Mouse (Mus musculus) embryo, embryonic 10.5 days (tissue): ENCODE data around the gene Focad.

Source experiments
- DNase-seq: peaks from one replicate; pipeline ENCODE4 v3.0.0-alpha.2; 2015; ENCODE audit warnings: low spot score

The Focad gene

GRCm38 (mm10) chr4:88400302-88400991, 306.0 kb downstream of the Focad start:
- no peak for DNase-seq

GRCm38 (mm10) chr4:88400992-88401313, 306.5 kb downstream of the Focad start:
- DNase-seq, result no peak

GRCm38 (mm10) chr4:88402884-88403283, 308.5 kb downstream of the Focad start:
- DNase-seq, result no peak

GRCm38 (mm10) chr4:88406887-88407696, 312.7 kb downstream of the Focad start:
- DNase-seq, result peak; percentile 27

- DNase-seq, result no peak
These were observed 314.9 kb downstream of the Focad start for GRCm38 (mm10) chr4:88409279-88409678.

GRCm38 (mm10) chr4:88412331-88412730, 317.9 kb downstream of the Focad start:
- no peak for DNase-seq

- no peak for DNase-seq
These were observed 320.6 kb downstream of the Focad start for GRCm38 (mm10) chr4:88415017-88415416.

GRCm38 (mm10) chr4:88419378-88419777, 324.9 kb downstream of the Focad start:
- DNase-seq, result no peak

- no peak for DNase-seq
These were observed 330.1 kb downstream of the Focad start for GRCm38 (mm10) chr4:88424563-88424962.

GRCm38 (mm10) chr4:88427630-88428239, 333.3 kb downstream of the Focad start:
- DNase-seq, result no peak

- no peak for DNase-seq
These were observed 338.1 kb downstream of the Focad start for GRCm38 (mm10) chr4:88432412-88433024.

GRCm38 (mm10) chr4:88436593-88437165, 342.2 kb downstream of the Focad start:
- no peak for DNase-seq

- DNase-seq, result no peak
These were observed 342.7 kb downstream of the Focad start for GRCm38 (mm10) chr4:88437166-88437565.

GRCm38 (mm10) chr4:88437917-88438316, 343.5 kb downstream of the Focad start:
- no peak for DNase-seq

GRCm38 (mm10) chr4:88438326-88438989, 344.0 kb downstream of the Focad start, which contains the start of gene Hacd4:
Gene Hacd4 (minus strand): TSS chr4:88438928.
- DNase-seq, result peak; percentile 75

- DNase-seq, result no peak
These were observed 344.5 kb downstream of the Focad start for GRCm38 (mm10) chr4:88438990-88439329.

GRCm38 (mm10) chr4:88439669-88440123, 345.3 kb downstream of the Focad start:
- no peak for DNase-seq

- DNase-seq, result no peak
These were observed 346.4 kb downstream of the Focad start for GRCm38 (mm10) chr4:88440814-88441213.

GRCm38 (mm10) chr4:88448976-88449375, 354.5 kb downstream of the Focad start:
- no peak for DNase-seq

- no peak for DNase-seq
These were observed 355.8 kb downstream of the Focad start for GRCm38 (mm10) chr4:88450087-88450765.

GRCm38 (mm10) chr4:88458093-88458492, 363.7 kb downstream of the Focad start:
- DNase-seq, result no peak
